Mouse (Mus musculus): ENCODE measurements at regions not wholly inside any gene's neighbourhood (a gene's known extent, or its start where the extent isn't known, plus 50 kb on each side); places are given as distances from the start of the nearest gene placed in this dataset.

GRCm38 (mm10) chr9:113093863-113094390, 614.1 kb downstream of the Pdcd6ip start:
- DNase-seq (ENCODE audit: low spot score in 2 of 2), result no peak

- DNase-seq (ENCODE audit: low spot score in 2 of 2), result no peak
Observed at GRCm38 (mm10) chr9:113091881-113092280, 616.2 kb downstream of the Pdcd6ip start.

- DNase-seq (ENCODE audit: low spot score in 2 of 2), result no peak
Observed at GRCm38 (mm10) chr9:113087786-113088185, 620.3 kb downstream of the Pdcd6ip start.

- DNase-seq (ENCODE audit: low spot score in 2 of 2), result no peak
Observed at GRCm38 (mm10) chr9:113085281-113085810, 622.7 kb downstream of the Pdcd6ip start.

- no peak for DNase-seq (ENCODE audit: low spot score in 2 of 2)
Observed at GRCm38 (mm10) chr9:113074866-113075265, 633.2 kb downstream of the Pdcd6ip start.

GRCm38 (mm10) chr9:113057415-113057814, 650.6 kb downstream of the Pdcd6ip start:
- no peak for DNase-seq (ENCODE audit: low spot score in 2 of 2)

GRCm38 (mm10) chr9:113044556-113045178, 663.4 kb downstream of the Pdcd6ip start:
- no peak for DNase-seq (ENCODE audit: low spot score in 2 of 2)

GRCm38 (mm10) chr9:113040885-113041284, 667.2 kb downstream of the Pdcd6ip start:
- DNase-seq (ENCODE audit: low spot score in 2 of 2), result no peak

GRCm38 (mm10) chr9:113033996-113034395, 674.1 kb downstream of the Pdcd6ip start:
- DNase-seq (ENCODE audit: low spot score in 2 of 2), result no peak

GRCm38 (mm10) chr9:113029091-113029490, 679.0 kb downstream of the Pdcd6ip start:
- DNase-seq (ENCODE audit: low spot score in 2 of 2), result no peak

- no peak for DNase-seq (ENCODE audit: low spot score in 2 of 2)
Observed at GRCm38 (mm10) chr9:113026904-113027193, 681.2 kb downstream of the Pdcd6ip start.

GRCm38 (mm10) chr9:113026096-113026903, 681.8 kb downstream of the Pdcd6ip start:
- no peak for DNase-seq (ENCODE audit: low spot score in 2 of 2)

GRCm38 (mm10) chr9:113021866-113022645, 686.0 kb downstream of the Pdcd6ip start:
- no peak for DNase-seq (ENCODE audit: low spot score in 2 of 2)

GRCm38 (mm10) chr9:113019576-113019975, 688.5 kb downstream of the Pdcd6ip start:
- no peak for DNase-seq (ENCODE audit: low spot score in 2 of 2)

- no peak for DNase-seq (ENCODE audit: low spot score in 2 of 2)
Observed at GRCm38 (mm10) chr9:113008106-113008505, 700.0 kb downstream of the Pdcd6ip start.

- peak; percentile 11 to 13 for DNase-seq (ENCODE audit: low spot score in 2 of 2)
Observed at GRCm38 (mm10) chr9:112996204-112996603, 711.9 kb downstream of the Pdcd6ip start.

GRCm38 (mm10) chr9:112994774-112995173, 713.3 kb downstream of the Pdcd6ip start:
- DNase-seq (ENCODE audit: low spot score in 2 of 2), result no peak

- no peak for DNase-seq (ENCODE audit: low spot score in 2 of 2)
Observed at GRCm38 (mm10) chr9:112993627-112994026, 714.4 kb downstream of the Pdcd6ip start.

- DNase-seq (ENCODE audit: low spot score in 2 of 2), result no peak
Observed at GRCm38 (mm10) chr9:112992937-112993336, 715.1 kb downstream of the Pdcd6ip start.

- DNase-seq (ENCODE audit: low spot score in 2 of 2), result no peak
Observed at GRCm38 (mm10) chr9:112983353-112983752, 724.7 kb downstream of the Pdcd6ip start.

- no peak for DNase-seq (ENCODE audit: low spot score in 2 of 2)
Observed at GRCm38 (mm10) chr9:112951567-112951966, 715.8 kb upstream of the Arpp21 start.

GRCm38 (mm10) chr9:112950056-112950455, 714.3 kb upstream of the Arpp21 start:
- DNase-seq (ENCODE audit: low spot score in 2 of 2), result no peak

All from spleen, postnatal 14 days (tissue).